In genomic region chr13:64081012-64081919, GRCm38 (mm10) we compare ENCODE assay signal across 13 mouse cellular contexts. TPM values are rescaled to one million over a fixed set of nuclear protein-coding genes. Genes with fewer than 3 reads are reported as not detected.
DNase-seq lines count a peak whose midpoint lies in the region; ATAC-seq and TF ChIP-seq lines count a peak whose summit lies in the region.
"Had no signal": no experiment of that assay in that cellular context is flagged by ENCODE, and none has a peak within 500 bp of the region (broad histone marks: within the 10 kb centered on the region; RNA-seq: fewer than 3 reads in every experiment).

No protein-coding gene starts in this region.

- ATAC-seq in lung, embryonic 14.5 days (ENCODE audit: insufficient read depth), result peak; percentile 61; the same call in 1 of the 2 replicates
- peak; percentile 88 for ATAC-seq in forebrain, embryonic 12.5 days (ENCODE audit: low FRiP score)
- peak; percentile 52; the same call in 1 of the 2 replicates for ATAC-seq in kidney, embryonic 16.5 days (ENCODE audit: low FRiP score, low TSS enrichment)

- DNase-seq in lung, embryonic 14.5 days, result peak; percentile 40
- DNase-seq in lung, postnatal 36 days, result no peak
- DNase-seq in neural tube, embryonic 10.5 days (ENCODE audit: extremely low spot score, low spot score), result peak; percentile 40
- no peak for DNase-seq in urinary bladder, postnatal 10 days (ENCODE audit: low spot score)
- no peak for DNase-seq in ovary, postnatal 14 days (ENCODE audit: low spot score)
- no peak for DNase-seq in layer of hippocampus, adult 9-10 months (ENCODE audit: low spot score)
- DNase-seq: adrenal gland, adult 8-10 months had no signal

- 34% methylated on average over 16 of the region's 16 CpGs for WGBS in lung, embryonic 14.5 days
- WGBS in forebrain, embryonic 12.5 days, result 10% methylated on average over 16 of the region's 16 CpGs
- WGBS in kidney, embryonic 16.5 days, result 41% methylated on average over 16 of the region's 16 CpGs

- H3K4me2 ChIP-seq in lung, embryonic 14.5 days, result peak overlapping the region; percentile 32; the same call in 1 of the 2 replicates
- peak overlapping the region; percentile 17; the same call in 1 of the 2 replicates for H3K4me2 ChIP-seq in forebrain, embryonic 12.5 days
- H3K4me2 ChIP-seq in kidney, embryonic 16.5 days (replicated peaks; ENCODE audit: low read depth, low read length), result no peak overlapping the region
- H3K4me2 ChIP-seq: embryonic facial prominence, embryonic 12.5 days had no signal

- H3K27ac ChIP-seq in lung, embryonic 14.5 days (ENCODE audit: low read depth), result peak overlapping the region; percentile 95
- peak overlapping the region; percentile 68 for H3K27ac ChIP-seq in forebrain, embryonic 12.5 days
- H3K27ac ChIP-seq in kidney, embryonic 16.5 days (ENCODE audit: low read length), result no peak overlapping the region
- H3K27ac ChIP-seq: embryonic facial prominence, embryonic 12.5 days had no signal

- peaks cover 6% of the 10 kb centered on the region; the same call in 1 of the 2 replicates for H3K4me1 ChIP-seq in lung, embryonic 14.5 days (ENCODE audit: insufficient read depth)
- H3K4me1 ChIP-seq in forebrain, embryonic 12.5 days, result peaks cover 23% of the 10 kb centered on the region
- H3K4me1 ChIP-seq in kidney, embryonic 16.5 days (ENCODE audit: insufficient read depth, low read length), result peaks cover 11% of the 10 kb centered on the region; the same call in 1 of the 2 replicates

- no peak overlapping the region for H3K4me3 ChIP-seq in lung, embryonic 14.5 days (ENCODE audit: low read depth, low read length)
- no peak overlapping the region for H3K4me3 ChIP-seq in forebrain, embryonic 12.5 days (replicated peaks)
- no peak overlapping the region for H3K4me3 ChIP-seq in kidney, embryonic 16.5 days (ENCODE audit: low read length)
- H3K4me3 ChIP-seq: embryonic facial prominence, embryonic 12.5 days had no signal

- H3K9ac ChIP-seq in lung, embryonic 14.5 days, result no peak overlapping the region
- no peak overlapping the region for H3K9ac ChIP-seq in forebrain, embryonic 12.5 days
- H3K9ac ChIP-seq in kidney, embryonic 16.5 days (replicated peaks; ENCODE audit: low read length), result no peak overlapping the region; the same call in 1 of the 2 replicates
- H3K9ac ChIP-seq: embryonic facial prominence, embryonic 12.5 days had no signal

- no peaks in the 10 kb centered on the region for H3K36me3 ChIP-seq in lung, embryonic 14.5 days (ENCODE audit: insufficient read depth)
- no peaks in the 10 kb centered on the region for H3K36me3 ChIP-seq in forebrain, embryonic 12.5 days (replicated peaks)
- no peaks in the 10 kb centered on the region for H3K36me3 ChIP-seq in kidney, embryonic 16.5 days (ENCODE audit: insufficient read depth, low read length)
- H3K36me3 ChIP-seq: embryonic facial prominence, embryonic 12.5 days had no signal

- no peaks in the 10 kb centered on the region for H3K9me3 ChIP-seq in lung, embryonic 14.5 days (ENCODE audit: low read depth, low read length)
- no peaks in the 10 kb centered on the region for H3K9me3 ChIP-seq in forebrain, embryonic 12.5 days
- H3K9me3 ChIP-seq in kidney, embryonic 16.5 days (ENCODE audit: low read length), result no peaks in the 10 kb centered on the region
- H3K9me3 ChIP-seq: embryonic facial prominence, embryonic 12.5 days had no signal

- no peaks in the 10 kb centered on the region for H3K27me3 ChIP-seq in lung, embryonic 14.5 days (ENCODE audit: insufficient read depth, low read length)
- no peaks in the 10 kb centered on the region for H3K27me3 ChIP-seq in forebrain, embryonic 12.5 days
- H3K27me3 ChIP-seq in kidney, embryonic 16.5 days (ENCODE audit: insufficient read depth, low read length), result no peaks in the 10 kb centered on the region
- H3K27me3 ChIP-seq: embryonic facial prominence, embryonic 12.5 days had no signal

- no peak for TF ChIP-seq CTCF in lung, embryonic 14.5 days (IDR thresholded peaks at IDR 0.05; ENCODE audit: low read depth)

RNA-seq across cellular contexts. Expression of gene Hsd17b3, which starts 7.8 kb away (rescaled TPM):
- polyA plus RNA-seq in lung, embryonic 14.5 days (2014; fragmentation: Nextera tagmentation; extraction: Ambion mirVana), result not detected in 2 replicates
- polyA plus RNA-seq in forebrain, embryonic 12.5 days (2016; fragmentation: Nextera tagmentation; extraction: Ambion mirVana), result not detected in 2 replicates
- not detected in 2 replicates for polyA plus RNA-seq in kidney, embryonic 16.5 days (2015; fragmentation: Nextera tagmentation; extraction: Ambion mirVana)
- polyA plus RNA-seq: embryonic facial prominence, embryonic 12.5 days; heart, embryonic 14.5 days; limb, embryonic 14.5 days; stomach, embryonic 14.5 days had no signal

RNA-seq across cellular contexts. Expression of gene Slc35d2, which starts 47.9 kb away (rescaled TPM):
- polyA plus RNA-seq in lung, embryonic 14.5 days (2014; fragmentation: Nextera tagmentation; extraction: Ambion mirVana), result 4.4 and 4.7 TPM in 2 replicates
- polyA plus RNA-seq in forebrain, embryonic 12.5 days (2016; fragmentation: Nextera tagmentation; extraction: Ambion mirVana), result 1.3 and 1.9 TPM in 2 replicates
- polyA plus RNA-seq in kidney, embryonic 16.5 days (2015; fragmentation: Nextera tagmentation; extraction: Ambion mirVana), result 5.6 and 5.8 TPM in 2 replicates

Comparison
In these comparisons a context has a peak if more than half of its experiments do, and no peak if none do; other contexts are left out.
1. DNase-seq: peak in lung, embryonic 14.5 days (single experiment) and neural tube, embryonic 10.5 days (single experiment); none in lung, postnatal 36 days (single experiment), urinary bladder, postnatal 10 days (single experiment), ovary, postnatal 14 days (single experiment) and layer of hippocampus, adult 9-10 months (single experiment).
2. Peak in every context shown above with its lines, with median percentiles within 50 percentile points of each other: ATAC-seq.